Mouse (Mus musculus) CD4-positive naive resting alpha-beta T cell, adult 57 days (primary cell): ENCODE measurements around the gene Letm1. TPM values are rescaled to one million over a fixed set of nuclear protein-coding genes. Genes with fewer than 3 reads are reported as not detected.

Source experiments
- total RNA-seq: library from RNA; stranded (reverse); gene quantifications from one replicate; pipeline ENCODE4 v1.2.4, GENCODE M21; 2023

Letm1 gene
- total RNA-seq: 83.0 TPM

DNA sequence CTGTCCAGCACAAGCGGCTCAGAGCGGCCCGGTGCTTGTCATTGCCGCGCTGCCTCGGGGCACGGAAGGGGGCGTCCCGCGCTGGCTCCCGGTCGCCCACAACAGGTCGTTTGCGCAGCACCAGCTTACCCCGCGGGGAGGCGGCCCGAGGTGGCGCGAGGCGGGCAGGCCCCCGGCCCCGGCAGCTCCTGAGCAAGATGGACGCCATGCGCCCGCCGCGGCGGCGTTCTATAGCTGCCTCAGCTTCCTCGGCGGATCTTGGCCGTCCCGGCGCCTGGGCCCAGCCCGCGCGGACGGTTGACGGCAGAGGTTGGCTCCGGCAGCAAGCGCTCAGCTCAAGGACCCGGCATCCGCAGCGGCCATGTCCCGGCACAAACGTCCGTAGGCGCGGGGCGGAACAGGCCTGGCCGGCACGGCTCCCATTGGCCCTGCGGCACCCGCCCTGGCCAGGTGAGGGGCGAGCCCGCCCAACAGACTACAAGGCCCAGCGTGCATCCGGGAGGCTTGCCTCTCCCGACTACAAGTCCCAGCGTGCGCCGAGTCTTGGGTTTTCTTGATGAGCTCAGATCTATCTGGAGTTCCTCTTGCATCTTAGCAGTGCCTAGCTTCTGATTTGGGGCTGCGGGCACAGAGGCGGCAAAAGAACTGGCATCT lies at the start of gene Letm1:
TSS of gene Letm1 (minus strand) at position 473 of the 654 bp plus-strand sequence.

DNA sequence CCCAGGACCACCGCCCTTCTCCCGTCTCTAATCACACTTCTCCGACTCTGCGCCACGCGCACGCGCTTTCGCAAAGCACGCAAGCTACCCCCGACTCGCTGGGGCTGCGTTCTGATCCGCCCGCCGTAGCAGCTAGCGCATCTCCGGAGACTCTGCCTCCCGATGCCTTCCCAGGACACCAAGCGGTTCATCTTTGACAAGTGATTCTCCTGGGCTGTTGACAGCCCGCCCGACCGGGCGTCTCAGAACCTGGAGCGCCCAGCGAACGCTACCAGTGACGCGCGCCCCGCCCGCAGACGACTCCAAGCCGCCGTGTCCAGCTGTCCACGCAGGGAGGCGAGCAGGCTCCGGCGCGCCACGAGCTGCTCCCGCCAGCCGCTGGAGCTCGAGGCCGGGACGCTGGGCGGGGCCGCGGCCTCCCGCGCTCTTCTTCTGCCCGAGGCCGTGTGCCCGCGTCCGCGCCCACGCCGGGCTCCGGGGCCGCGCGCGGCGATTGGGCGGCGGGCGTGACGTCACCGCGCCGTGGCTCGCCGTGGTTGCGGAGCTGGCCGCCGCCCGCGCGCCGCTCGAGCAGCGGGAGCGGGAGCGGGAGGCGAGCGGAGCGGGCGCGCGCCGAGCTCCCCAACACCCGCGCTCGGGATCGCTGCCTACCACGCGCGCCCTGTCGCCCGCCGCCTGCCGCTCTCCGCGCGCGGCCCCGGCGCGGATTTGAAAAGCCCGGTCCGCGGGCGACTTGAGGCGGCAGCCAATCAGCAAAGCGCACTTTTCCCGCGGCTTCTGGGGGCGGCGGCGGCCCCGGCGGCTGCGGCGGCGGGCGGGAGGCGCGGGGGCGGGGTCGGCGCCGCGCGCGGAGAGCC lies 37.5 kb upstream of the Letm1 start, which contains the start of gene Nsd2:
TSS of gene Nsd2 (plus strand) at position 850 of the 857 bp plus-strand sequence.

DNA sequence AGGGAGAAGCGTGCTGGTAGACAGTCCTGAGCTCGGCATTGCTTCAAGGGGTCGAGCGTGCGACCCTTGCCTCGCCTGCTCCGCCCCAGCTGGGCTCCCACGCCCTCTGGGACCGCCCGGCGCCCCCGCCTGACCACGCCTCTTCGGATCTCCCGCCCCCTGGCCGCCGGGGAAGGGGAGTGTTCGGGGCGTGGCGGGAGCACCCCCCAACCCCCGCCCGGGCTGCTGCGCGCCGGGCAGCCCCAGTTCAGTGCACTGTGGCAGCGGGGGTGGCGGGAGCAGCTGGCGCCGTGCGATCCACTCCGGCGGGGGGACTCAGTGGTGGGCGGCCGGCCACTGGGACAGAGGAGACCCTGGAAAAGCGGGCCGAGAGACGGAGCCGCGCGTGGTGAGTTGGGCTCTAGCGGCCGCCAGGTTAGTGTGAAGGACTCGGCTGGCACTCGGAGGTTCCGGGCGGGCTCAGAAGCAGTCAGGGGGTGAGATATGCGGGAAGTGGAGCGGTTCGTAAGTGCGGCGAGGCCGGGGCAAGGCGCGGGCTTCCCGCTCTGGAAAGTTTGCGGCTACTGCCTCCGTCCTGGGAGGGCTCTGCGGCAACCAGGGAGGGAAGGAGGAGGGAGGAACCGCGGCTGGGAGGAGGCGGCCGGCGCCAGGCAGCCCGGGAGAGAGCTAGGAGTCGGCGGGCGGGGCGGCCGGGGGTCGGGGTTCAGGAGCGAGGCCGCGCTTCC lies 60.9 kb downstream of the Letm1 start, which contains the start of gene Fgfr3:
TSS of gene Fgfr3 (plus strand) at position 134 of the 725 bp plus-strand sequence.

Other genes starting within 250 kb of the Letm1 start
- 45.3 TPM for gene Fam53a, start 153.2 kb downstream of the Letm1 start, total RNA-seq
- 1.7 TPM for gene Gm9903, start 152.9 kb downstream of the Letm1 start, total RNA-seq
- gene Slbp, start 130.2 kb downstream of the Letm1 start, total RNA-seq: 87.3 TPM
- gene Tacc3, start 124.7 kb downstream of the Letm1 start, total RNA-seq: 7.6 TPM
- gene Tmem129, start 124.4 kb downstream of the Letm1 start, total RNA-seq: 7.2 TPM
- not detected for gene Fgfr3, start 61.1 kb downstream of the Letm1 start, total RNA-seq
- 22.3 TPM for gene Nsd2, start 37.9 kb upstream of the Letm1 start, total RNA-seq
- 28.3 TPM for gene Nelfa, start 153.6 kb upstream of the Letm1 start, total RNA-seq
- gene Gm1673, start 200.6 kb upstream of the Letm1 start, total RNA-seq: not detected
- gene Nat8l, start 213.2 kb upstream of the Letm1 start, total RNA-seq: 0.12 TPM